Mouse (Mus musculus): ENCODE measurements around the gene Pgbd1. TPM values are rescaled to one million over a fixed set of nuclear protein-coding genes. Genes with fewer than 3 reads are reported as not detected.

The Pgbd1 gene
- 0.21 TPM for polyA plus RNA-seq (2017; shearing (Covaris generic))

GRCm38 (mm10) chr13:21440503-21441206 is at the start of gene Pgbd1:
Pgbd1 (minus strand) TSS chr13:21441058.

GRCm38 (mm10) chr13:21478759-21479670 is 38.2 kb upstream of the Pgbd1 start, which contains the start of the genes Zkscan4 and Gm10065:
Zkscan4 (plus strand) TSS chr13:21478907.
Gm10065 (minus strand) TSS chr13:21479441.

GRCm38 (mm10) chr13:21468061-21469019 is 27.5 kb upstream of the Pgbd1 start, which contains the start of gene Nkapl:
Nkapl (minus strand) TSS chr13:21468509.

GRCm38 (mm10) chr13:21453449-21453848 is 12.6 kb upstream of the Pgbd1 start, which contains the start of gene Zscan26:
Zscan26 (minus strand) TSS chr13:21453730.

GRCm38 (mm10) chr13:21402287-21402846 is 38.5 kb downstream of the Pgbd1 start, which contains the start of gene Zkscan3:
Zkscan3 (minus strand) TSS chr13:21402755.

Other genes with a start within 250 kb of the Pgbd1 start
- gene Gpx5, start 148.3 kb downstream of the Pgbd1 start, polyA plus RNA-seq (2017; shearing (Covaris generic)): 0.22 TPM
- not detected for gene Gpx6, start 128.9 kb downstream of the Pgbd1 start, polyA plus RNA-seq (2017; shearing (Covaris generic))
- not detected for gene Olfr1367, start 94.1 kb downstream of the Pgbd1 start, polyA plus RNA-seq (2017; shearing (Covaris generic))
- gene Zscan12, start 78.2 kb downstream of the Pgbd1 start, polyA plus RNA-seq (2017; shearing (Covaris generic)): 3.6 TPM
- gene Zkscan3, start 38.3 kb downstream of the Pgbd1 start, polyA plus RNA-seq (2017; shearing (Covaris generic)): 38.3 TPM
- gene Zscan26, start 12.7 kb upstream of the Pgbd1 start, polyA plus RNA-seq (2017; shearing (Covaris generic)): 7.0 TPM
- gene Nkapl, start 27.5 kb upstream of the Pgbd1 start, polyA plus RNA-seq (2017; shearing (Covaris generic)): not detected
- gene Zkscan4, start 37.8 kb upstream of the Pgbd1 start, polyA plus RNA-seq (2017; shearing (Covaris generic)): not detected
- not detected for gene Gm10065, start 38.4 kb upstream of the Pgbd1 start, polyA plus RNA-seq (2017; shearing (Covaris generic))
- gene AK157302, start 54.2 kb upstream of the Pgbd1 start, polyA plus RNA-seq (2017; shearing (Covaris generic)): 0.20 TPM
- gene Gm11273, start 60.4 kb upstream of the Pgbd1 start, polyA plus RNA-seq (2017; shearing (Covaris generic)): 5.8 TPM
- 3.2 TPM for gene Zkscan8, start 90.1 kb upstream of the Pgbd1 start, polyA plus RNA-seq (2017; shearing (Covaris generic))
- not detected for gene Olfr1366, start 101.8 kb upstream of the Pgbd1 start, polyA plus RNA-seq (2017; shearing (Covaris generic))
- gene Olfr1535, start 118.8 kb upstream of the Pgbd1 start, polyA plus RNA-seq (2017; shearing (Covaris generic)): not detected
- gene Olfr1364, start 140.7 kb upstream of the Pgbd1 start, polyA plus RNA-seq (2017; shearing (Covaris generic)): not detected
- gene Olfr1362, start 173.0 kb upstream of the Pgbd1 start, polyA plus RNA-seq (2017; shearing (Covaris generic)): not detected
- not detected for gene Olfr11, start 201.5 kb upstream of the Pgbd1 start, polyA plus RNA-seq (2017; shearing (Covaris generic))
- not detected for gene Olfr1361, start 222.3 kb upstream of the Pgbd1 start, polyA plus RNA-seq (2017; shearing (Covaris generic))
- gene Olfr1360, start 236.3 kb upstream of the Pgbd1 start, polyA plus RNA-seq (2017; shearing (Covaris generic)): not detected